Mouse (Mus musculus) intestine, embryonic 15.5 days (tissue): ENCODE results near the gene Preb. TPM values are rescaled to one million over a fixed set of nuclear protein-coding genes. Genes with fewer than 3 reads are reported as not detected.

ENCODE experiments used
- ATAC-seq: fragments of 200-750 bp; cut with Nextera tagmentation; 2 replicates; pipeline ENCODE4 v1.8.0; 2017; ENCODE audit warnings: moderate TSS enrichment, moderate library complexity
- H3K27ac ChIP-seq: fragments of 300-500 bp; sonication (generic); 2 replicates; pipeline ENCODE4 v1.5.1; 2015; ENCODE audit warnings: mild to moderate bottlenecking, inconsistent platforms
- H3K27me3 ChIP-seq: fragments of 300-500 bp; sonication (generic); replicated peaks from 2 replicates; pipeline ENCODE4 v1.6.1; 2015; ENCODE audit warnings: inconsistent platforms
- H3K36me3 ChIP-seq: fragments of 300-500 bp; sonication (generic); 2 replicates; pipeline ENCODE4 v1.6.1; 2015; ENCODE audit warnings: inconsistent platforms
- H3K4me1 ChIP-seq: fragments of 300-500 bp; sonication (generic); replicated peaks from 2 replicates; pipeline ENCODE4 v1.6.1; 2015; ENCODE audit warnings: inconsistent platforms
- H3K4me2 ChIP-seq: fragments of 300-500 bp; sonication (generic); replicated peaks from 2 replicates; pipeline ENCODE4 v1.6.1; 2015; ENCODE audit warnings: mild to moderate bottlenecking, inconsistent platforms
- H3K4me3 ChIP-seq: fragments of 300-500 bp; sonication (generic); replicated peaks from 2 replicates; pipeline ENCODE4 v1.5.1; 2015; ENCODE audit warnings: inconsistent platforms
- H3K9ac ChIP-seq: fragments of 300-500 bp; sonication (generic); 2 replicates; pipeline ENCODE4 v1.6.1; 2015; ENCODE audit warnings: inconsistent platforms
- H3K9me3 ChIP-seq: fragments of 300-500 bp; sonication (generic); 2 replicates; pipeline ENCODE4 v1.6.1; 2016; ENCODE audit warnings: inconsistent platforms
- WGBS: fragments of 180-500 bp; shearing (Covaris S2); methylation state at CpG from one replicate; pipeline ENCODE4 v1.1.7; 2015; 5-methylcytosine and 5-hydroxymethylcytosine counted together
- polyA plus RNA-seq: library from polyadenylated mRNA; unstranded; fragments of >200 nt; fragmentation: Nextera tagmentation; extraction: Ambion mirVana; gene quantifications from 2 replicates; pipeline ENCODE4 v1.2.1, GENCODE M21; 2015

Gene Preb
- polyA plus RNA-seq, 1 experiment from 2014 or later, result 166 TPM

DNA sequence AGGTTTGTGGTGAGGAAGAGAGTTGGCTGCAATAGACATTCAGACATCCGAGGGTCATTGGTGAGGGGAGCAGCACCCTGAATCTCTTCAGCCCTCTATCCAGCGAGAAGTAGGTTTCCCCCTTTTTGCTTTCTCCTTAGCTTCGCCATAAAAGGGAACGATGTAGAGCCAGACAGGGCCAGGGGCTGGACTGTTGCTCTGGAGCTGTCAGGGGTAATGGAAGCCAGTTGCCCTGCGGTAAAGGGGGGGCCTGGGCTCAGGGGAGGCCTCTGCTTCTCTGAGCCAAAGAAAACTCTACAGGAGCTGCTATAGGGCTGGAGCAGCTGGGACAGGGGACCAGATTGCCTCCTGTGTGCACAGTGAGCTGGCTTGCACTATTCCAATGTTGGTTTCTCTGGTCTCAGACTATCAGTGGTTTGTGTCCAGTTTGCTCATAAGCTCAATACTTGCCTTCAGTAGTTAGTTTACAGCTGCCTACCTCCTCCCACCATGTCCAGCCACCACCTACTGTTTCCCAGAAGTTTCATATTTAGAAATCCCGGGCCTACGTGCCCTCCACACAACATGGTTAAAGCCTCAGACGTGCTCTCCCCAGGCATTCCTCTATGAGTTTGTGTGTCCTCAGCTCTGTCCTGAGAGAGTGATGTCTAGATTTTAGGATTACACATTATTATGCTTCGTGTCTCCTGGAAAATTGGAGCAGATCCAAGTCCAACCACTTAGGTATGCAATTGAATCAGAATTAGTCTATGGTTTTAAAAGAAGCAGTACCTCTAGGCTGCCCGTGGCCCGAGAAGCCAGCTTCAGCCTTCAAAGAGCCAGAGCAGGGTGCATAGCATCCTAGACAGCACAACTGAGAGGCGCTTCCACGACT, 51.5 kb downstream of the Preb start:
- Histone ChIP-seq H3K27ac (peak overlapping the region; percentile 98), H3K9me3 (no peaks in the 10 kb centered on the region), H3K4me3 (peak overlapping the region; percentile 76), H3K27me3 (no peaks in the 10 kb centered on the region), H3K4me2 (peak overlapping the region; percentile 93), H3K4me1 (peaks cover 58% of the 10 kb centered on the region), H3K9ac (peak overlapping the region; percentile 79; the same call in 1 of the 2 replicates), H3K36me3 (peaks cover 12% of the 10 kb centered on the region; the same call in 1 of the 2 replicates)
- WGBS, result 25% methylated on average over 13 of the region's 13 CpGs
- ATAC-seq, result peak; percentile 35

DNA sequence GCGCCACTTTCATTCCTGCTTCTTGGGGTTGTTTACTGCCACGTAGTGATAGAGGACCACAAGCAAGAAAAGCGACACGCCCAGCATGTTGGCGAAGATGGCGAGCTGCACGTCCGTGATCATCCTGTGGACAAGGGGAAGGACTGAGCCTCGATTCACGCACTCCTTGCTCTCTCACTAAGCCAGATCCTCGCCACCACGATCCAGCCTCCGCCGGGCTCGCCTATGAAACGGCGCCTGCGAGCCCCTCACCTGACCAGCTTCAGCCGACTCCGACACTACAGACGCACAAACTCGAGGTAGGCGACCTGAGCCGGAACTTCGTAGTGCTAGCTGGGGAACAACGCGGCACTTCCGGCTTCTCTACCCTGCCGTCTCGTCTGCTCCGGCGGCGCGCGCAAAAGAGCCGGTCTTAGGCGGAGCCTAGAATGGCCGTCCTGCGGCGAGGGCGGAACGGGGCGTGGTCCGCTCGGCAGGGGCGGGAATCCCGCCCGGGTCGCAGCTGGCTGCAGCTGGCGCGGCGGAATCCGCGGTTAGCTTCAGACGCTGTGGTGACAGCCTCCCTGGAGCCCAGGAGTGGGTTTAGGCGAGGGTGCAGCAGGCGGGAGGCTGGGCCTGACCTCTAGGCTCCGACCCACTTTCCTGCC, 52.6 kb downstream of the Preb start, which contains the start of gene Ost4:
TSS of gene Ost4 (minus strand) at position 376 of the 647 bp plus-strand sequence.
- WGBS, result under 1% methylated on average over 58 of the region's 58 CpGs
- peak within 1 kb of the TSS; percentile 98 for H3K27ac ChIP-seq
- peak within 1 kb of the TSS; percentile 93 for H3K4me2 ChIP-seq
- peak within 1 kb of the TSS; percentile 79 for H3K9ac ChIP-seq
- H3K9me3 ChIP-seq, result no peaks in the 10 kb centered on the region
- ATAC-seq, result peak; percentile 96
- H3K4me3 ChIP-seq, result peak within 1 kb of the TSS; percentile 76
- no peaks in the 10 kb centered on the region for H3K27me3 ChIP-seq
- H3K36me3 ChIP-seq, result peaks cover 21% of the 10 kb centered on the region; the same call in 1 of the 2 replicates
- H3K4me1 ChIP-seq, result peaks cover 54% of the 10 kb centered on the region

DNA sequence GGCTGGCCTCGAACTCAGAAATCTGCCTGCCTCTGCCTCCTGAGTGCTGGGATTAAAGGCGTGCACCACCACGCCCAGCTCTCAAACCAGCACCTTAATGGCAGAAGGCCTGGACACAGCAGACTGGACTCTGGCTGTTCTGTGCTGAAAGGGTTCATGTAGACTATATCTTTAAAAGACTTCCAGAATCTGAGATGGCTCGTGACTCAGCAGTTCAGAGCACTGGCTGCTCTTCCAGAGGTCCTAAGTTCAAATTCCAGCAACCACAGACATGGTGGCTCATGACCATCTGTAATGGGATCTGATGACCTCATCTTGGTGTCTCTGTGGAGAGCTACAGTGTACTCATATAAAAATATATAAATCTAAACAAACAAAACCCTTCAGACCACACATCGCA, 58.3 kb downstream of the Preb start:
- H3K4me3 ChIP-seq, result no peak overlapping the region
- no peak overlapping the region for H3K27ac ChIP-seq
- no peak overlapping the region for H3K4me2 ChIP-seq
- peaks cover 14% of the 10 kb centered on the region for H3K4me1 ChIP-seq
- H3K9me3 ChIP-seq, result no peaks in the 10 kb centered on the region
- no peaks in the 10 kb centered on the region for H3K27me3 ChIP-seq
- 86% methylated on average over 5 of the region's 5 CpGs for WGBS
- ATAC-seq, result no peak
- H3K36me3 ChIP-seq, result peaks cover 24% of the 10 kb centered on the region; the same call in 1 of the 2 replicates
- no peak overlapping the region for H3K9ac ChIP-seq

Other genes starting within 250 kb of the Preb start
- 6.6 and 7.1 TPM in 2 replicates for gene Dpysl5, start 248.8 kb downstream of the Preb start, polyA plus RNA-seq
- 17.4 and 17.5 TPM in 2 replicates for gene Mapre3, start 145.7 kb downstream of the Preb start, polyA plus RNA-seq
- gene Tmem214, start 92.3 kb downstream of the Preb start, polyA plus RNA-seq, result 72.3 and 76.3 TPM in 2 replicates
- 13.9 and 16.4 TPM in 2 replicates for gene Agbl5, start 71.7 kb downstream of the Preb start, polyA plus RNA-seq
- gene Ost4, start 52.6 kb downstream of the Preb start, polyA plus RNA-seq, result 449 and 476 TPM in 2 replicates
- 183 and 190 TPM in 2 replicates for gene Emilin1, start 47.0 kb downstream of the Preb start, polyA plus RNA-seq
- gene Khk, start 38.9 kb downstream of the Preb start, polyA plus RNA-seq, result 23.3 and 26.9 TPM in 2 replicates
- 36.1 and 42.8 TPM in 2 replicates for gene Cgref1, start 14.8 kb downstream of the Preb start, polyA plus RNA-seq
- gene Tcf23, start 8.3 kb upstream of the Preb start, polyA plus RNA-seq, result 2.2 and 2.3 TPM in 2 replicates
- 164 and 171 TPM in 2 replicates for gene Atraid, start 88.0 kb upstream of the Preb start, polyA plus RNA-seq
- gene Slc5a6, start 88.6 kb upstream of the Preb start, polyA plus RNA-seq, result 12.8 and 15.1 TPM in 2 replicates
- gene Cad, start 94.4 kb upstream of the Preb start, polyA plus RNA-seq, result 24.2 and 25.2 TPM in 2 replicates
- gene Dnajc5g, start 145.9 kb upstream of the Preb start, polyA plus RNA-seq, result not detected in 2 replicates
- gene Slc30a3, start 147.9 kb upstream of the Preb start, polyA plus RNA-seq, result 0.26 and 0.34 TPM in 2 replicates
- gene Trim54, start 156.4 kb upstream of the Preb start, polyA plus RNA-seq, result not detected in 2 replicates
- gene Ucn, start 178.5 kb upstream of the Preb start, polyA plus RNA-seq, result not detected in 2 replicates
- gene Mpv17, start 193.9 kb upstream of the Preb start, polyA plus RNA-seq, result 57.1 and 67.9 TPM in 2 replicates
- 2.1 and 2.4 TPM in 2 replicates for gene Gm29609, start 219.6 kb upstream of the Preb start, polyA plus RNA-seq
- gene Gtf3c2, start 219.8 kb upstream of the Preb start, polyA plus RNA-seq, result 56.6 and 63.4 TPM in 2 replicates
- 131 and 136 TPM in 2 replicates for gene Snx17, start 232.9 kb upstream of the Preb start, polyA plus RNA-seq
- 58.0 and 67.3 TPM in 2 replicates for gene Eif2b4, start 233.1 kb upstream of the Preb start, polyA plus RNA-seq
- gene Zfp513, start 241.9 kb upstream of the Preb start, polyA plus RNA-seq, result 8.1 and 8.8 TPM in 2 replicates